Mouse (Mus musculus) layer of hippocampus, adult 2 months (tissue): Measurements from ENCODE around the gene Commd1. TPM values are rescaled to one million over a fixed set of nuclear protein-coding genes. Genes with fewer than 3 reads are reported as not detected.

Experiments
- DNase-seq, 2 experiments: peaks; one replicate each; pipeline ENCODE4 v3.0.0; 2022; ENCODE audit warnings: low spot score in 2 of 2
- H3K27ac ChIP-seq: fragments of 200-600 bp; 2 replicates; pipeline ENCODE4 v1.8.1; 2022
- H3K4me3 ChIP-seq: fragments of 200-600 bp; 2 replicates; pipeline ENCODE4 v1.8.1; 2022; ENCODE audit warnings: mild to moderate bottlenecking
- CTCF ChIP-seq: fragments of 200-600 bp; conservative IDR thresholded peaks from 2 replicates; pipeline ENCODE4 v1.8.1; 2022; ENCODE audit warnings: antibody characterized with exemption, mild to moderate bottlenecking, moderate library complexity
- total RNA-seq, 2 experiments: library from RNA; stranded (reverse); gene quantifications; 2 replicates each; pipeline ENCODE4 v1.2.3; 2021

The Commd1 gene
- total RNA-seq, 2 experiments from 2014 or later = 51.2 to 60.4 TPM

- Histone ChIP-seq H3K27ac (no peak overlapping the region), H3K4me3 (no peak overlapping the region)
- no peak for DNase-seq
- TF ChIP-seq CTCF = no peak
Observed at GRCm38 (mm10) chr11:22868582-22868981, 113.6 kb downstream of the Commd1 start.

- no peak overlapping the region for H3K4me3 ChIP-seq
- H3K27ac ChIP-seq = no peak overlapping the region
- DNase-seq = no peak
- no peak for TF ChIP-seq CTCF
Observed at GRCm38 (mm10) chr11:22867691-22868090, 114.5 kb downstream of the Commd1 start.

- DNase-seq = no peak
- no peak overlapping the region for H3K4me3 ChIP-seq
- no peak for TF ChIP-seq CTCF
- no peak overlapping the region for H3K27ac ChIP-seq
Observed at GRCm38 (mm10) chr11:22865635-22866246, 116.4 kb downstream of the Commd1 start.

- Histone ChIP-seq H3K27ac (no peak overlapping the region), H3K4me3 (no peak overlapping the region)
- no peak for DNase-seq
- TF ChIP-seq CTCF = no peak
Observed at GRCm38 (mm10) chr11:22864305-22865060, 117.7 kb downstream of the Commd1 start.

- H3K4me3 ChIP-seq = no peak overlapping the region
- no peak for DNase-seq
- no peak overlapping the region for H3K27ac ChIP-seq
- no peak for TF ChIP-seq CTCF
Observed at GRCm38 (mm10) chr11:22863581-22863980, 118.6 kb downstream of the Commd1 start.

- DNase-seq = no peak
- no peak overlapping the region for H3K27ac ChIP-seq
- no peak for TF ChIP-seq CTCF
- no peak overlapping the region for H3K4me3 ChIP-seq
Observed at GRCm38 (mm10) chr11:22861315-22861714, 120.9 kb downstream of the Commd1 start.

GRCm38 (mm10) chr11:22860335-22861227, 121.6 kb downstream of the Commd1 start, which contains the start of gene B3gnt2:
Gene B3gnt2, minus strand, starts transcription at chr11:22860961.
- peak within 1 kb of the TSS; percentile 94 for H3K27ac ChIP-seq
- no peak for TF ChIP-seq CTCF
- H3K4me3 ChIP-seq = peak within 1 kb of the TSS; percentile 89
- no peak for DNase-seq

GRCm38 (mm10) chr11:22859633-22860334, 122.4 kb downstream of the Commd1 start:
- peak; percentile 44 for TF ChIP-seq CTCF
- DNase-seq = peak; percentile 77 to 79
- H3K27ac ChIP-seq = peak overlapping the region; percentile 94
- peak overlapping the region; percentile 89 for H3K4me3 ChIP-seq

GRCm38 (mm10) chr11:22859301-22859632, 122.9 kb downstream of the Commd1 start:
- peak overlapping the region; percentile 94 for H3K27ac ChIP-seq
- no peak for TF ChIP-seq CTCF
- DNase-seq = no peak

GRCm38 (mm10) chr11:22858441-22859300, 123.5 kb downstream of the Commd1 start:
- DNase-seq = no peak
- H3K27ac ChIP-seq = peak overlapping the region; percentile 94
- H3K4me3 ChIP-seq = peak overlapping the region; percentile 89
- TF ChIP-seq CTCF = no peak

More at GRCm38 (mm10) chr11:22859301-22859632, 122.9 kb downstream of the Commd1 start:
- peak overlapping the region; percentile 89 for H3K4me3 ChIP-seq

- no peak for DNase-seq
- peak overlapping the region; percentile 89 for H3K4me3 ChIP-seq
- no peak for TF ChIP-seq CTCF
- H3K27ac ChIP-seq = peak overlapping the region; percentile 94
Observed at GRCm38 (mm10) chr11:22857705-22858440, 124.3 kb downstream of the Commd1 start.
